Mouse (Mus musculus): ENCODE data around the gene Hbb-bh2. TPM values are rescaled to one million over a fixed set of nuclear protein-coding genes. Genes with fewer than 3 reads are reported as not detected.
"Not testable (repeated sequence)": the region's sequence is repeated elsewhere in the genome, so short reads cannot be mapped to it uniquely, and the experiment has no call there.

Gene Hbb-bh2
- total RNA-seq, 4 experiments from 2014 or later: not detected

DNA sequence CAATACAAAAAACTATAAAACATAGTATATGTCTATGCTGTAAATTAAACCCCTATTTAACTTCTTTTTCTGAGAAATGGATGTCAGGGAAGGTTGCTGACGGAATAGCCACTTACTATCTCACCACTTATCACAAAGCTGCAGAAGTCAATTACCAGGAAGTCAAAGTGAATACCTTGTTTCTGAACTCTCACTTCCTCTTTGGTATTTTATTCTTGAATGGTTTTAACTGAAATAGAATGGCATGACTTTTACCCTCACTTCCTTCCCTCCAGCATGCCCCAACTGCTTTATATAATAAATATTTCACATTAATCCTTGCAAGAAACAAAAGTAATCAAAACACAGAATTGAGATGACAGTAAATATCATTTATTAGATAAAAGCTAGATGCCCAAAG, 28.1 kb downstream of the Hbb-bh2 start:
- DNase-seq (ENCODE audit: low spot score in 2 of 2): no peak

DNA sequence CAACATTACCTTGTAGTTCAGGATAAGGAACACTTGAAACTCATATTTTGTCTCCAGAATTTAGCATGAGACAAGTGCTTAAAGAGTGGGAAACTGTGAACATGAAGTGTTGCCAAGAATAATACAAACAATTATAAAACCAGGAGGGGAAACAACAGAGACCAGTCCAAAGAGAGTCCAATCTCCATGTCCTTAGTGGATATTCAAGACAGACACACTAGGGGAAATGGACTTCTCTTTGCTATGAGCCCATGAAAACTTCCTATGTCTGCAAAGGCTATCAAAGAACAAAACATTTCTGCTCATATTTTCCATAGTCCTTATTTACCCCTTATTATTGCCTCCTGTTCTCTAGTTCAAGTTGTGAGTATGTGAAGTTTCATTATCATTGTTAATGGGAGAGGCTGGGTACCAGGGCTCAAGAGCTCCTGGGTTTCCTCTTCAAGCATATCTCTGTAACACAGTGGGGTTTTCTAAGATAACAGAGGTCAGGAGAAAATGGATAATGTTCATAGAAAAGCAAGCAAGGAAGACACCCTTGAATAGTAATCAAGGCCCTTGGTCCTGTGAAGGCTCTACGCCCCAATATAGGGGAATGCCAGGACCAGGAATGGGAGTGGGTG, 29.0 kb downstream of the Hbb-bh2 start:
- DNase-seq (ENCODE audit: low spot score in 2 of 2): no peak

DNA sequence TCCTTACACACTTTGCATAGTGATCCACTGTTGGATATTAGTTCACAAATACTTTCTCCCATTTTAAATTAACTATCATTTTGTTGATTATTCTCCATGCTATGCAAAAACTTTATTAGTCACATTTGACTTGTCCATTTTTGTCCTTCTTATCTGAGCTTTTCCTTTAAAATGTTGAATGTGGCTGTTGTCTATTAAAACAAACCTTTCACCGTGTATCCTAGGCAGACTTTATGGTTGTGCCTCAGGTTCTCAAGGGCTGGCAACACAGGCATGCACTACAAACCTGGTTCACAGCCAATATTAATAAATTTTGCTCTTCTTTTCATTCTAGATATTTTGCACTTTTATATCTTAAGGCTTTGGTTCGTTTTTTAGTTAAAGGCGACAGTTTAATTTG, 29.6 kb downstream of the Hbb-bh2 start:
- DNase-seq (ENCODE audit: low spot score in 2 of 2): no peak

DNA sequence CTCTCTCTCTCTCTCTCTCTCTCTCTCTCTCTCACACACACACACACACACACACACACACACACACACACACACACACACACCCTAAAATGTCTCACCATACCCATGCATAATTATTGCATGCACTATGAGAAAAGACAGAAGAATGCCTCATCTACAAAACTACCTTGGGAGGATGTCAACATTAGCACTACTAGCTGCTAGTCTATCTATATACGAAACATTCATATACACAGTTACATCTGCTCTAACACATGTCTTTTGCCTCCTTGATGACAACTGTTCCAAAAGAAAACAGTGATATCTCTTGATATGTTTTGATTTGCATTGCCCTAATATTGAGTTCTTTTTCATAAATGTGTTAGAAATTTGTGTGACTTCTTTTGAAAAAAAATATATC, 30.0 kb downstream of the Hbb-bh2 start:
- no peak for DNase-seq (ENCODE audit: low spot score in 2 of 2)

DNA sequence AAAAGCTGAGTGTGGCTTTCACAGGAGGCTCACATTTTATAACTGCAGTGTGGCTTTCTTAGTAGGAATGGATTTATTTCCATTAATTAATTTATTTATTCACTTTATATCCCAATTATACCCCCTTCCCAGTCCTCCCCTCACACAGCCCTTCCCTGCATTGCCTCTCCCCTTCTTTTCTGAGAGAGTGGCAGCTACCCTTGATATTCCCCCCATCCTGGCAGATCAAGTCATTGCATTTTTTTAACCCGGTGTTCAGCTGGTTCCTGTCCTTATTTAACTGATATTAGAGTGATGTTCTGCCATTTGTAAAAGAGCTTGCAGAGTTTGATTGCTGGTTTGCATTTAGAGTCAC, 30.5 kb downstream of the Hbb-bh2 start:
- DNase-seq (ENCODE audit: low spot score in 2 of 2): no peak

DNA sequence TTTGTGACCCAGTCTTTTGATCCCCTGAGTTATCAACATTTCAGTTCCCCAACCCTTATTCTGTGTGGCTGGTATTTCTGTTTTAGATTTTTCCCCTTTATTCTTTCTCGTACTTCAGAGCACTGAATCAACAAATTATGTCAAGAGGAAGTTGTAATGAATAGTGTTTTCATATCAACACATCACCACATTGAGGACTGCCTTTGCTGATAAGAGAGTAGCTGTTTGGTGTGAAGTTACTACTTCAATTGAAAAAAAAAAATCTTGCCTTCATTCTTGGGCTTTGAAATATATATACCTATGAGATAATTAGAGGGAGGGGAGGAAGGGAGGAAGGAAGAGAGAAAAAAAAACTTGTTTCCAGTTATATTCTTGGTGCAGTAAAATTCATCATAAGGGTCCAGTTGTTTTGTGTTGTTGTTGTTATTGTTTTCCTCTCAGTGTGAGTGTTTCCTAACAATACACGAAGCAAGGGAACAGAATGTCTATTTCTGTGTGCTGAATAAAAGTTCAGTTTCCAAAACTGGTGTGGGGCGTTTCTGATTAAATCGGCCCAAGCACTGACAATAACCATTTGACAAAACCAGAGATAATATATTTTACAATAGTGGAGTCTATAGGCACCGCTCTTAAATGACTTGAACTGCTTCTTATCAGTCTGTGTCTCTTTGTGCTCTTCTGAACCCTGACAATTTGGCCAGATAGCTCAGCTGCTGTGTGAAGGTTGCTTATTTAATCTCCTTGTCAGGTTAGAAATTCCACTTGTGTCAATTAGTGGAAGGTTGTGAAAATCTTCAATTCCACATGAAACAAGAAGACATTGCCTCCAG, 31.1 kb downstream of the Hbb-bh2 start:
- no peak for DNase-seq (ENCODE audit: low spot score in 2 of 2)

DNA sequence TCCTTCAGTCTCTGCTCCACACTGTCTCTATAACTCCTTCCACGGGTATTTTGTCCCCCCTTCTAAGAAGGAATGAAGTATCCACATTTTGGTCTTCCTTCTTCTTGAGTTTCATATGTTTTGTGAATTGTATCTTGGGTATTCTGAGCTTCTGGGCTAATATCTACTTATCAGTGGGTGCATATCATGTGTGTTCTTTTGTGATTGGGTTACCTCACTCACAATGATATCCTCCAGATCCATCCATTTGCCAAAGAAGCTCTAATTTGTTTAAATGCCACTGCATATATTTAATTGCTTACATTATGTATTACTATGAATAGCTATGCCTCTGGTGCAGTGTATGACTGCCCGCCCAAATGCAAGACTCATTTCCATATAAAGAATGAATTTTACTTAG, 32.2 kb downstream of the Hbb-bh2 start:
- not testable (repeated sequence) for DNase-seq (ENCODE audit: low spot score in 2 of 2)

DNA sequence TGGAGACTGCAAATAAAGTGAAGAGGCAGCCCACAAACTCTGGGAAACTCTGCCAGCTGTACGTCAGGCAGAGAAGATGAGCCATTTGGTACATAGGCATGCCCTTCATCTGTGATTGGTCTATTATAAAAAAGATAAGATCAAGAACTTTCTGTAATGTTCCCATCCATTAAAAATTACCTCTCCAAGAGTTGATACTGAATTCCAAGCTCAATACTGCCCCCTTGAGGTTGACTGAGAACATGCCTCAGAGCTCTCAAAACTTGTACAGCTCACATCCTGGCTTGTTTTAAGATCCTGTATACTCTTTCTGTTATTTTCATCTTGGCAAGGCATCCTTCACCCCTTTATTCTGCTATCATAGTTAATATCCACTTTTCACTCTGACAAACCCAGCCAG, 33.5 kb downstream of the Hbb-bh2 start:
- DNase-seq (ENCODE audit: low spot score in 2 of 2): no peak

DNA sequence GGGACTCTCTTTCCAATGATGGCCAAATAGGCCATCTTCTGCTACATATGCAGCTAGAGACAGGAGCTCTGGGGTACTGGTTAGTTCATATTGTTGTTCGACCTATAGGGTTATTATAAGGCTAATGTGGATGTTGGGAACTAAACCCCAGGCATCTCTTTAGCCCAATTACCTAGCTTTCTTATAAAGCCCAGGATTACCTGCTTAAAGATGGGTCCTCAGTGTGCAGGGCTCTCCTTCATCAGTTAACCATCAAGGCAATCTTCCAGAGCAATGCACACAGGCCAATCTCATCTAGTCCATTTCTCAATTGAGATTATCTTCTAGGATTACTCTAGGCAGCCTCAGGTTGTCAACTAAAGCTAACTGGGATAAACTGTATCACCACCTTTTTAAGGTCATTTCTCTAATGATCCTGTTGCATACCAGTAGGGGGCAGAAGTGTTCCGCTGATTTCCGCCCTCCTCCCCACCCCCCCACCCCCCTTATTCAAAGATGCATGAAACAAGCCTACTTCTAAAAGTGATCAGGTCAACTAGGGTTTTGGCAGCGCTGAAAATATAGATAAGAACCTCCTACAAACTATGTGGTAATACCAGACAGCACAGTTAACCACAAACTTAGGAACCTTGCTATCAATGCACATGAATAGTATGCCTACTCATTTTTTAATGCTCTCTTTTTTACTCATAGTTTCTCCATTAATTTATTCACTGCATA, 47.5 kb downstream of the Hbb-bh2 start:
- DNase-seq (ENCODE audit: low spot score in 2 of 2): no peak

DNA sequence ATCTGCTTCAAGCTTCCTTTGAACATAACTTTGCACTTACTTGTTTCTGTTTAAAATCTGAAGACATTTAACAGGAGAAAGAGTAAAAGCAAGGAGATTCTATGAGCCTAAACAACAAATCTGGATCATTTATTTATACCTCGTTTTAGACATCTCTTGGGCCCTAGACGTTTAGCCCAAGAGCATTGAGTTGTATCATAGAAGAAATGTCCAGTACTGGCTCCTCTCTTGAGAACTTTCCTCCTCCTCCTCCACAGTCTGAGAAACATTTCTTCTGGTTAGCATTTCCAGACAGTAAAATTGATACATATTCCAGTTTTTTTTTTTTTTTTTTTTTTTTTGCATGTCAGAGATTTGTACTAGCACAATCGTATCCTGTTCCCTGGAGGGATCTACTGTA, 48.6 kb downstream of the Hbb-bh2 start, which contains the start of gene Olfr67:
Gene Olfr67, minus strand, starts transcription at position 101 of the 400 bp plus-strand sequence.
- no peak for DNase-seq (ENCODE audit: low spot score in 2 of 2)

Other genes with a start within 250 kb of the Hbb-bh2 start
- not detected for gene Olfr619, start 239.9 kb downstream of the Hbb-bh2 start, total RNA-seq (2022)
- not detected for gene Olfr620, start 228.0 kb downstream of the Hbb-bh2 start, total RNA-seq (2022)
- not detected for gene Olfr622, start 197.8 kb downstream of the Hbb-bh2 start, total RNA-seq (2022)
- gene Olfr623, start 176.8 kb downstream of the Hbb-bh2 start, total RNA-seq (2022): not detected
- under 1 TPM in 1 of 4 experiments, not detected in 3; 0.06 TPM for gene Olfr624, start 169.3 kb downstream of the Hbb-bh2 start, total RNA-seq (2022)
- not detected for gene Olfr625-ps1, start 157.8 kb downstream of the Hbb-bh2 start, total RNA-seq (2022)
- gene Olfr243, start 125.8 kb downstream of the Hbb-bh2 start, total RNA-seq (2022): not detected
- gene Olfr628, start 110.1 kb downstream of the Hbb-bh2 start, total RNA-seq (2022): not detected
- not detected for gene Olfr629, start 95.6 kb downstream of the Hbb-bh2 start, total RNA-seq (2022)
- gene Olfr630, start 83.2 kb downstream of the Hbb-bh2 start, total RNA-seq (2022): not detected
- not detected for gene Olfr69, start 68.9 kb downstream of the Hbb-bh2 start, total RNA-seq (2022)
- not detected for gene Olfr68, start 60.8 kb downstream of the Hbb-bh2 start, total RNA-seq (2022)
- gene Olfr67, start 48.7 kb downstream of the Hbb-bh2 start, total RNA-seq (2022): not detected
- 10 to 100 TPM; 18.7 to 28.1 (median 21.1) TPM for gene Hbb-bt, start 26.5 kb downstream of the Hbb-bh2 start, total RNA-seq (2022)
- 100 to 1,000 TPM; 155 to 350 (median 222) TPM for gene Hbb-bs, start 12.4 kb downstream of the Hbb-bh2 start, total RNA-seq (2022)
- gene Hbb-bh1, start 2.6 kb upstream of the Hbb-bh2 start, total RNA-seq (2022): not detected
- gene Hbb-y, start 12.7 kb upstream of the Hbb-bh2 start, total RNA-seq (2022): not detected
- gene Olfr66, start 45.7 kb upstream of the Hbb-bh2 start, total RNA-seq (2022): not detected
- not detected for gene Olfr64, start 54.0 kb upstream of the Hbb-bh2 start, total RNA-seq (2022)
- gene Olfr65, start 63.0 kb upstream of the Hbb-bh2 start, total RNA-seq (2022): not detected
- gene Olfr631, start 88.3 kb upstream of the Hbb-bh2 start, total RNA-seq (2022): not detected
- gene Olfr632, start 93.8 kb upstream of the Hbb-bh2 start, total RNA-seq (2022): not detected
- gene Olfr633, start 103.9 kb upstream of the Hbb-bh2 start, total RNA-seq (2022): not detected
- under 1 TPM in 3 of 4 experiments, not detected in 1; 0.04 to 0.05 (median 0.04) TPM for gene Olfr635, start 130.6 kb upstream of the Hbb-bh2 start, total RNA-seq (2022)
- not detected for gene Olfr638, start 158.2 kb upstream of the Hbb-bh2 start, total RNA-seq (2022)
- gene Olfr639, start 176.8 kb upstream of the Hbb-bh2 start, total RNA-seq (2022): under 1 TPM in 3 of 4 experiments, not detected in 1; 0.06 to 0.31 (median 0.18) TPM
- not detected for gene Olfr640, start 185.1 kb upstream of the Hbb-bh2 start, total RNA-seq (2022)
- not detected for gene Olfr641, start 194.9 kb upstream of the Hbb-bh2 start, total RNA-seq (2022)
- not detected for gene Olfr642, start 212.1 kb upstream of the Hbb-bh2 start, total RNA-seq (2022)
- gene 4930516K23Rik, start 220.9 kb upstream of the Hbb-bh2 start, total RNA-seq (2022): not detected
- not detected for gene Olfr644, start 231.3 kb upstream of the Hbb-bh2 start, total RNA-seq (2022)
- not detected for gene Olfr645, start 244.9 kb upstream of the Hbb-bh2 start, total RNA-seq (2022)